ENCODE assay signal across 33 mouse cellular contexts in genomic region chr1:43273236-43273868, GRCm38 (mm10).
"Had no signal": no experiment of that assay in that cellular context is flagged by ENCODE, and none has a peak within 500 bp of the region (broad histone marks: within the 10 kb centered on the region; RNA-seq: fewer than 3 reads in every experiment).

No protein-coding gene starts in this region.

- H3K27ac ChIP-seq: left cerebral cortex, adult 2 months; limb, embryonic 10.5 days; limb, embryonic 12.5 days; limb, embryonic 13.5 days; limb, embryonic 15.5 days; liver, embryonic 12.5 days; liver, embryonic 13.5 days; liver, embryonic 14.5 days; liver, embryonic 15.5 days; lung, embryonic 15.5 days; macrophage; midbrain, embryonic 10.5 days; midbrain, embryonic 12.5 days; midbrain, embryonic 13.5 days; midbrain, embryonic 15.5 days; neural tube, embryonic 12.5 days; neural tube, embryonic 13.5 days had no signal

- H3K9me3 ChIP-seq: limb, embryonic 10.5 days; limb, embryonic 12.5 days; limb, embryonic 13.5 days; limb, embryonic 15.5 days; liver, embryonic 12.5 days; liver, embryonic 13.5 days; liver, embryonic 15.5 days; lung, embryonic 15.5 days; megakaryocyte, embryonic 14.5 days; midbrain, embryonic 10.5 days; midbrain, embryonic 12.5 days; midbrain, embryonic 13.5 days; midbrain, embryonic 15.5 days; neural tube, embryonic 12.5 days; neural tube, embryonic 13.5 days had no signal

- H3K36me3 ChIP-seq: limb, embryonic 10.5 days; limb, embryonic 12.5 days; limb, embryonic 13.5 days; limb, embryonic 15.5 days; liver, embryonic 12.5 days; liver, embryonic 13.5 days; liver, embryonic 15.5 days; lung, embryonic 15.5 days; midbrain, embryonic 10.5 days; midbrain, embryonic 12.5 days; midbrain, embryonic 13.5 days; midbrain, embryonic 15.5 days; neural tube, embryonic 12.5 days; neural tube, embryonic 13.5 days had no signal

- ATAC-seq: liver, embryonic 12.5 days; liver, postnatal 0 days; lung, postnatal 0 days; midbrain, embryonic 13.5 days; midbrain, embryonic 15.5 days; midbrain, embryonic 16.5 days had no signal

- H3K9ac ChIP-seq: limb, embryonic 12.5 days; limb, embryonic 13.5 days; limb, embryonic 15.5 days; liver, embryonic 12.5 days; liver, embryonic 13.5 days; liver, embryonic 14.5 days; liver, embryonic 15.5 days; liver, postnatal 0 days; lung, embryonic 14.5 days; lung, embryonic 15.5 days; midbrain, embryonic 12.5 days; midbrain, embryonic 13.5 days; midbrain, embryonic 15.5 days; neural tube, embryonic 12.5 days; neural tube, embryonic 13.5 days had no signal

- H3K4me1 ChIP-seq: limb, embryonic 10.5 days; limb, embryonic 12.5 days; limb, embryonic 13.5 days; limb, embryonic 15.5 days; liver, embryonic 12.5 days; liver, embryonic 15.5 days; lung, embryonic 15.5 days; midbrain, embryonic 10.5 days; midbrain, embryonic 12.5 days; midbrain, embryonic 13.5 days; midbrain, embryonic 15.5 days; neural tube, embryonic 12.5 days; neural tube, embryonic 13.5 days had no signal

- H3K4me2 ChIP-seq: limb, embryonic 12.5 days; limb, embryonic 13.5 days; limb, embryonic 15.5 days; liver, embryonic 11.5 days; liver, embryonic 12.5 days; liver, embryonic 13.5 days; liver, embryonic 15.5 days; lung, embryonic 14.5 days; lung, embryonic 15.5 days; midbrain, embryonic 11.5 days; midbrain, embryonic 12.5 days; midbrain, embryonic 13.5 days; midbrain, embryonic 15.5 days; neural tube, embryonic 12.5 days; neural tube, embryonic 13.5 days had no signal

- H3K4me3 ChIP-seq: left cerebral cortex, adult 2 months; limb, embryonic 10.5 days; limb, embryonic 12.5 days; limb, embryonic 13.5 days; limb, embryonic 15.5 days; liver, embryonic 12.5 days; liver, embryonic 13.5 days; liver, embryonic 15.5 days; lung, embryonic 15.5 days; megakaryocyte, embryonic 14.5 days; midbrain, embryonic 10.5 days; midbrain, embryonic 12.5 days; midbrain, embryonic 13.5 days; midbrain, embryonic 15.5 days; myocyte; neural tube, embryonic 12.5 days; neural tube, embryonic 13.5 days had no signal

- DNase-seq: left cerebral cortex, postnatal 4 days; liver, embryonic 13.5 days; liver, postnatal 0 days; lung, adult 18-20 months; lung, adult 2 months; lung, embryonic 14.5 days; lung, postnatal 10 days; lung, postnatal 14 days; lung, postnatal 36 days; lung, postnatal 4 days; midbrain, embryonic 14.5 days had no signal

- H3K27me3 ChIP-seq: limb, embryonic 12.5 days; limb, embryonic 13.5 days; limb, embryonic 15.5 days; liver, embryonic 12.5 days; liver, embryonic 13.5 days; liver, embryonic 15.5 days; lung, embryonic 15.5 days; megakaryocyte, embryonic 14.5 days; midbrain, embryonic 12.5 days; midbrain, embryonic 13.5 days; midbrain, embryonic 15.5 days; neural tube, embryonic 12.5 days; neural tube, embryonic 13.5 days had no signal
